Mouse (Mus musculus) thymus, adult 2 months (tissue): ENCODE measurements around the gene Shh.

ENCODE experiments used
- CTCF ChIP-seq: fragments of 200-500 bp; IDR thresholded peaks from 2 replicates; pipeline ENCODE4 v1.5.1; 2012; ENCODE audit warnings: mild to moderate bottlenecking, control low read depth, low read length, moderate library complexity, borderline replicate concordance; ENCODE audit not compliant: control insufficient read depth, poor library complexity, insufficient read depth; ENCODE audit errors: extremely low read depth
- POLR2A ChIP-seq: fragments of 200-500 bp; IDR thresholded peaks from 2 replicates; pipeline ENCODE4 v1.6.1; 2012; ENCODE audit warnings: mild to moderate bottlenecking, low read length, control low read depth, moderate library complexity; ENCODE audit not compliant: control insufficient read depth, poor library complexity, insufficient read depth; ENCODE audit errors: extremely low read depth

GRCm38 (mm10) chr5:28425926-28426325, 41.1 kb downstream of the Shh start:
- TF ChIP-seq CTCF (no peak), POLR2A (no peak)
